Mouse (Mus musculus): Measurements from ENCODE around the gene Gm11042.
A peak's percentile ranks its signal among the peaks of the same experiment; 100 is the strongest.

Gene Gm11042

DNA sequence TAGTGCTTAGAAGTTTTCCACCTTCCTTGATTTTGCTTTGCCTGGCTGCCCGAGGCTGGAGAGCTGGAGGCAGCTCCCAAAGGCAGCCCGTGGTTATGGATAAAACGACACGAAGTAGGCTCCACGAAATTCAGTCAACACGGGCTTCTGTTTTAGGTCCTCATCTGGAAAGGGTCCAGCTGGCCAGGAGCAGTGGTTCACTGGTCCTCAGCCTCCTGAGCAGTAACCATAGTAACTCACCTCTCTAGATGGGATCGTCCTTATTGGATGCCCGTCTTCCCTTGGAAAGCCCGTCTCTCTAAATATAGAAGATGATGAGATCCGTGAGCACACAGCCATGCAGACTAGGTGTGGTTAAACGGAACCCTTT, 31.5 kb downstream of the Gm11042 start:
- peak; percentile 78 to 88 for DNase-seq (ENCODE audit: low spot score in 2 of 2)

DNA sequence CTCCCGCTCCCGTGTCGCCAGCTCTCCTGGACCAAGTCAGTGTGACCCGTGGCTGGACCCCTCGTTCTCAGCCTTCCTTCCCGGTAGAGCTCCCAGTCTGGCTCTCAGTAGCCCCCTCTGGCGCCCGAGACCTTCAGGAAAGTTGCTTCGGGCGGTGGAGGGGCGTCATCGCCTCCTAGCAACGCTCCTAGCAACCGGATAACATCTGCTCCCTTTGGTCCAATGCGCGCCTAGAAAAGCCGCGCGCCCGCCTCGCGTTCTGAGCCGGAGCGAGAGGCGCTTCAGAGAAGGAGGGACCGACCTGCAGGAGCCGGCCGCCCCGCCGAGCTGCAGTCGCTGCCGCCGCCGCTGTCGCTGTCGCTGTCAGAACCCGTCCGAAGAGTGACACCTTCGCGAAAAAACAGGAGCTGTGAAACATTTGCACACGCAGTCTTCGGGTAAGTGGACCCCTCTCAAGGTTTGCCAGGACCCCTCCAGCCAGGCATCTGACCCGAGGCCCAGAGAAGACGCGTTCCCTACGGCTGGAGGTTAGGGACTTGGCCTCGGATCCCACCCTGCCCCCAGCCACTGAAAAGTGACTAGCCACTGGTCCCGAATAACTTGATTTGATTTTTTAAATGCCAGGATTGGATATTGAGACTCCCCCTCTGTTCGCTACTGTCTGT, 32.0 kb downstream of the Gm11042 start:
- DNase-seq (ENCODE audit: low spot score in 2 of 2), result peak; percentile 98

DNA sequence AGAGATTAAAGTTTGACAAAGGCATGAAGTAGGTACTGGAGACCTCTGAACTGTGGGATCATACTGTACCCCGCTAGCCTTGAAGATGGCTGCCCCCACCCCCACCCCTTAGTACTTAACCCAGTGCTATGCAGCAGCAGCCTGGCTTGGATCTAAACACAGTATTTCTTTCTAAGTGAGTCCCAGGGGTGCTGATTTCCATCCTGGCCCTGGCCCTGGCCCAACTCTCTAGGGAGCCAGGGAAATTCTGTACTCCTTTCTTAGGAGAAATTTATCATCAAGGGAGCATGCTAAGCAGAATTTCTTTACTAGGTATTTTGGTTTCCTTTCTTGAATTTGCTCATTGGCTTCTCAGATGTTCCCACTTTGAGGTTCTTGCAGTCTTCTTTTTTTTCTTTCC, 33.3 kb downstream of the Gm11042 start:
- peak in 1 of 2 experiments; percentile 55 for DNase-seq (ENCODE audit: low spot score in 2 of 2)

DNA sequence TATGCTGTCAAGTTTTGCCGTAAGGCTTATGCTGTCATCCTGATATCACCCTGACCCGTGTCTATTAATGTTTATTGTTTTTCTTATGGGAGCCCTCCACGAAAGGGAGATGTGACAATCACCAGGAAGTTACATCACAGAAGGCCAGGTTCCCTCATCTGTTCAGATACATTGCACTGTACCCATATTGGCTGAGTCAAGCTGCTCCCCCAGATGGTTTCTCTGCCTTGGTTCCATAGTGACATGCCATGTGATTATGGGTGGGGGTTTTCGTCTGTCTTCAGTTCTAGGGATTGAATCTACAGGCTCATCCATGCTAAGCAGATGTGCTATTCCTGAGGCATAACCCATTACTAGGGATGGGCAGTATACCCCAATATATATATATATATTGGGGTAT, 34.8 kb downstream of the Gm11042 start:
- DNase-seq (ENCODE audit: low spot score in 2 of 2), result no peak

DNA sequence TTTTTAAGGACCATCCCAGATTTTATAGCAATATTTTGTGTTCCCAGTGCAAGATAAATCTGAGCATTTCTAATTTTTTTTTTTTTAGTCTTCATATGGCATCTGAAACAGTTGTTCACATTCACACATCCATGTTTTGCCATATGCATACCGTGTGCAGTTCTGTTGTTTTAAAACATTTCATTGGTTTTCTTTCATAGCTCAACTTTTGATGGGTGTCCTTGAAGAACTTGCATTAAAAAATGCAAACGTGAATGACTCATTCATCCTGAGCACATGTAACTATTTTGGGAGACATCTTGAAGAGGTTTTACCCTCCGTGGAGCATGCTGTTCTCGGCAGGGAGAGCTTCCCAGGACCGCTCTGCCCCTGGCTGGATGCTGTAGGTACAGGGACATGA, 38.9 kb downstream of the Gm11042 start:
- no peak for DNase-seq (ENCODE audit: low spot score in 2 of 2)

DNA sequence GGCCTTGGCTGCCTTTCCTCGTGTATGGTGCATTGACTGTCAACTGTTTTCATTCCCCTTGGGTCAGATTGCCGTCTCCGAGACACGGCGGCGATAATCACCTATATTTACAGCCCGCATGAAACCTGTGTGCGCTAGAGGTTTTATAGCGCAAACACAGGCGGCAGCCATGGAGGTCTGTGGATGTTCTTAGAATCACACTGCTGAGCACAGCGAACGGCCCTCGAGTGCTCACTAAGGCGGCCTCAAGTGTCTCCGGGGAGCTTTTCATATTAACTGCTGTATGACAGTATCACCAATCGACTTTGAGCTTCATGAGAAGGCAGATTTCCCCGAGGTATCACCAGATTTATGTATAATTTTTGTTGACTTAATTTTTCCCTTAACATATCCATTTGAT, 43.6 kb downstream of the Gm11042 start:
- no peak for DNase-seq (ENCODE audit: low spot score in 2 of 2)

DNA sequence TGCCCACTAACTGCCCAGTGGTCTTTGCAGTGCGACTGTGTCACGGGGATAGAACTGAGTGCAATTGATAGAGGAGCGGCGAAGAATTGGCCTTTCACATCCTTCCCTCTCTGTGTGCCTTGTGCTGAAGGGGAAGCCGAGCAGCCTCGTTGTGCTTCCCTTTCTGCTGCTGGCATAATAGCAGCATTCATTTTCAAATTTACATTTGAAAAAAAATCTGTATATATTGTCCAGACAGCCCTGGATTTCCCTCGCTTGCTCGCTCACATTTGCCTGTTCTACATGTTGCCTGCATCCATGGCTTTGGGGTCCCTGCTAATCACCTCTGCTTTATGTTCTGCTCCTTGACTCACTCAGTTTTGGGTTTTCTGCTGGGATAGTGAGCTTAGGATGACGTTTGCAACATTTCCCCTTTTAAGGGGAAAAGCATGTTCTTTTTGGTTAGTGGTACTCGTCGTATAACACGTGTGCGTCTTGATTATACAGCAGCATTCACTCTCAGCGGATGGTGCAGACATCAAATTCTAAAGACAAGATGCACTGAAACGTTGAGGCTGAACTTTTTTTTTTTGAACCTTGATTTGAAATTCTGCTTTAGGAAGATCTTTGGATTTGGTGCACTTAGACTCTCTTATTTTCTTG, 47.4 kb downstream of the Gm11042 start:
- peak; percentile 58 to 72 for DNase-seq (ENCODE audit: low spot score in 2 of 2)

DNA sequence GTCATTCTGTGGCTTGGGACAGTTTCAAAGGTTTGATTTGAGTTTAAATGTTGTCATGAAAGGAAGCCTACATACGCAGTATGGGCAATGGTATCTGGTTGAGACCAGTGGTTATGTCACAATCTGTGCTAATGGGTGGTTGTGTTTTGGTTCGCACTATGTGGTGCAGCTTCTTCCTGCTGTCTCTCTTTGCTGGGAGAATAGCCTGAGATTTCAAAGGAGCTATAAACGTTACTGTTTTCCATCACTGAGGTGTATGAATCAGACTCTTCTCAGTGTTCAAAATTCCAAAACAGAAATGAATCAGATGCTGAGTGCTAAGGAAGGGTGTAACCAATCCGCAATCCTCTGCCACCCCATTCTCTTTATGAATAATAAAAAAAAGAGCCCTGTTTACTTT, 49.1 kb downstream of the Gm11042 start:
- no peak for DNase-seq (ENCODE audit: low spot score in 2 of 2)

Measured in right cerebral cortex, postnatal 10 days (tissue).